Mouse (Mus musculus) G1E (cell line): ENCODE measurements around the gene Vps4a.

Experiments
- CTCF ChIP-seq: IDR thresholded peaks from 2 replicates; pipeline ENCODE4 v1.5.1; 2012; ENCODE audit warnings: low read depth, low read length, inconsistent platforms, mixed read lengths
- GATA1 ChIP-seq: IDR thresholded peaks from 2 replicates; pipeline ENCODE4 v1.6.1; 2012; ENCODE audit warnings: borderline replicate concordance, low read length, inconsistent platforms, mixed read lengths
- POLR2AphosphoS5 ChIP-seq: IDR thresholded peaks from 2 replicates; pipeline ENCODE4 v1.6.1; 2012; ENCODE audit warnings: low read depth, low read length, inconsistent platforms; ENCODE audit not compliant: insufficient replicate concordance
- TAL1 ChIP-seq: conservative IDR thresholded peaks from 2 replicates; pipeline ENCODE4 v1.6.1; 2012; ENCODE audit warnings: low read depth, low read length, inconsistent platforms, mixed read lengths

GRCm38 (mm10) chr8:107007795-107008194 is 23.2 kb upstream of the Vps4a start:
- TF ChIP-seq CTCF, result no peak
- TF ChIP-seq GATA1, result no peak
- TF ChIP-seq TAL1, result no peak
- no peak for TF ChIP-seq POLR2AphosphoS5
